Mouse (Mus musculus) myocyte (in vitro differentiated cells): ENCODE results near the gene Vps35l.

Experiments used
- CEBPB ChIP-seq: IDR thresholded peaks from 2 replicates; pipeline ENCODE4 v1.6.1; 2011; ENCODE audit warnings: mild to moderate bottlenecking, moderate library complexity; ENCODE audit not compliant: poor library complexity, insufficient read depth, severe bottlenecking
- E2F4 ChIP-seq: IDR thresholded peaks from one replicate; pipeline ENCODE4 v1.6.1; 2011; ENCODE audit warnings: mild to moderate bottlenecking, control low read depth, moderate library complexity; ENCODE audit not compliant: insufficient read depth
- MAX ChIP-seq: IDR thresholded peaks from one replicate; pipeline ENCODE4 v1.6.1; 2011; ENCODE audit warnings: low read depth, mild to moderate bottlenecking, control low read depth
- POLR2A ChIP-seq: IDR thresholded peaks from one replicate; pipeline ENCODE4 v1.6.1; 2011; ENCODE audit warnings: low read depth, mild to moderate bottlenecking, control low read depth, moderate library complexity; ENCODE audit not compliant: insufficient read length
- POLR2AphosphoS2 ChIP-seq: IDR thresholded peaks from one replicate; pipeline ENCODE4 v1.6.1; 2011; ENCODE audit warnings: low read depth, control low read depth; ENCODE audit not compliant: insufficient read length
- TCF12 ChIP-seq: IDR thresholded peaks from one replicate; pipeline ENCODE4 v1.6.1; 2011; ENCODE audit warnings: mild to moderate bottlenecking, control low read depth; ENCODE audit not compliant: poor library complexity, insufficient read depth, severe bottlenecking

DNA sequence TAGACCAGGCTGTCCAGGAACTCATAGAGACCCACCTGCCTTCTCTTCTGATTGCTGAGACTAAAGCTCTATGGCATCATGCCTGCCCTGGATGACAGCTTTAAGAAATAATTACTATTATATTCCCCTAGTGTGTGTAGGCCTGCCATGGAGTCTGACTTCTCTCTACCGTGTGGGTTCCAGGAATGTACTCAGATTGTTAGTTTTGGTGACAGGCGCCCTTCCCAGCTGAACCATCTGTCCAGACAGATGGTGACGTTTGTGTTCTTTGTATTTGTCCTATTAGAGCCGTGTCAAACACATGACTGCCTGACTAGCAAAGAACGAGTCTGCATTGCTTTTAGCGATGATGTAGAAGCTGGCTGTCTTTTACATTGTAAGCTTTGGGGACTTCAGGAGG is 38.5 kb downstream of the Vps35l start:
- TF ChIP-seq POLR2A (no peak), MAX (no peak), CEBPB (no peak), TCF12 (no peak), E2F4 (no peak), POLR2AphosphoS2 (no peak)
